Mouse (Mus musculus): ENCODE results near the gene Sfmbt2.

GRCm38 (mm10) chr2:10323173-10323572, 47.1 kb upstream of the Sfmbt2 start:
- no peak for TF ChIP-seq NANOG (IDR thresholded peaks at IDR 0.05; ENCODE audit: borderline replicate concordance, low read length)
- TF ChIP-seq CTCF (conservative IDR thresholded peaks at IDR 0.05; ENCODE audit: low read length), result no peak
